Mouse (Mus musculus) forebrain, embryonic 15.5 days (tissue): ENCODE measurements at regions not wholly inside any gene's neighbourhood (a gene's known extent, or its start where the extent isn't known, plus 50 kb on each side); places are given as distances from the start of the nearest gene placed in this dataset.

Experiments used
- ATAC-seq: fragments of 200-750 bp; cut with Nextera tagmentation; replicated peaks from 2 replicates; pipeline ENCODE4 v1.8.0; 2017; ENCODE audit warnings: mild to moderate bottlenecking, moderate TSS enrichment, moderate library complexity
- H3K27ac ChIP-seq: fragments of 300-500 bp; sonication (generic); replicated peaks from 2 replicates; pipeline ENCODE4 v1.5.1; 2015; ENCODE audit warnings: mild to moderate bottlenecking, inconsistent platforms
- H3K27me3 ChIP-seq: fragments of 300-500 bp; sonication (generic); 2 replicates; pipeline ENCODE4 v1.6.1; 2015; ENCODE audit warnings: inconsistent platforms
- H3K36me3 ChIP-seq: fragments of 300-500 bp; sonication (generic); 2 replicates; pipeline ENCODE4 v1.6.1; 2015; ENCODE audit warnings: mild to moderate bottlenecking, inconsistent platforms
- H3K4me1 ChIP-seq: fragments of 300-500 bp; sonication (generic); 2 replicates; pipeline ENCODE4 v1.6.1; 2015; ENCODE audit warnings: inconsistent platforms
- H3K4me2 ChIP-seq: fragments of 300-500 bp; sonication (generic); replicated peaks from 2 replicates; pipeline ENCODE4 v1.6.1; 2015; ENCODE audit warnings: mild to moderate bottlenecking, inconsistent platforms
- H3K4me3 ChIP-seq: fragments of 300-500 bp; sonication (generic); 2 replicates; pipeline ENCODE4 v1.5.1; 2015; ENCODE audit warnings: mild to moderate bottlenecking, inconsistent platforms
- H3K9ac ChIP-seq: fragments of 300-500 bp; sonication (generic); replicated peaks from 2 replicates; pipeline ENCODE4 v1.6.1; 2015; ENCODE audit warnings: mild to moderate bottlenecking, inconsistent platforms
- H3K9me3 ChIP-seq: fragments of 300-500 bp; sonication (generic); 2 replicates; pipeline ENCODE4 v1.6.1; 2016; ENCODE audit warnings: inconsistent platforms
- WGBS: fragments of 180-500 bp; shearing (Covaris S2); methylation state at CpG from one replicate; pipeline ENCODE4 v1.1.7; 2015; ENCODE audit warnings: mixed read lengths; 5-methylcytosine and 5-hydroxymethylcytosine counted together

- H3K36me3 ChIP-seq, result no peaks in the 10 kb centered on the region
- H3K27ac ChIP-seq, result no peak overlapping the region
- H3K4me2 ChIP-seq, result no peak overlapping the region
- peaks cover 15% of the 10 kb centered on the region for H3K4me1 ChIP-seq
- H3K4me3 ChIP-seq, result no peak overlapping the region
- H3K9ac ChIP-seq, result no peak overlapping the region
- H3K9me3 ChIP-seq, result no peaks in the 10 kb centered on the region
- WGBS, result 65% methylated on average over 17 of the region's 17 CpGs
- no peaks in the 10 kb centered on the region for H3K27me3 ChIP-seq
- ATAC-seq, result no peak
Observed at GRCm38 (mm10) chr2:75209790-75210583, 384.4 kb downstream of the Mtx2 start.

GRCm38 (mm10) chr2:75216931-75217330 lies 391.3 kb downstream of the Mtx2 start:
- Histone ChIP-seq H3K4me3 (no peak overlapping the region), H3K4me2 (no peak overlapping the region), H3K27me3 (no peaks in the 10 kb centered on the region), H3K36me3 (no peaks in the 10 kb centered on the region), H3K4me1 (peaks cover 15% of the 10 kb centered on the region), H3K9me3 (no peaks in the 10 kb centered on the region), H3K9ac (no peak overlapping the region), H3K27ac (no peak overlapping the region)
- ATAC-seq, result no peak
- 95% methylated on average over 5 of the region's 5 CpGs for WGBS

GRCm38 (mm10) chr2:75220775-75221359 lies 395.3 kb downstream of the Mtx2 start:
- Histone ChIP-seq H3K4me1 (peaks cover 28% of the 10 kb centered on the region), H3K27me3 (no peaks in the 10 kb centered on the region), H3K27ac (peak overlapping the region; percentile 37), H3K9ac (no peak overlapping the region), H3K4me2 (no peak overlapping the region), H3K4me3 (no peak overlapping the region), H3K9me3 (no peaks in the 10 kb centered on the region), H3K36me3 (no peaks in the 10 kb centered on the region)
- ATAC-seq, result peak; percentile 58; the same call in 1 of the 2 replicates
- WGBS, result 41% methylated on average over 8 of the region's 8 CpGs

GRCm38 (mm10) chr2:75224443-75224842 lies 398.8 kb downstream of the Mtx2 start:
- Histone ChIP-seq H3K27ac (peak overlapping the region; percentile 40; the same call in 1 of the 2 replicates), H3K27me3 (no peaks in the 10 kb centered on the region), H3K4me3 (no peak overlapping the region), H3K9me3 (no peaks in the 10 kb centered on the region), H3K4me1 (peaks cover 28% of the 10 kb centered on the region), H3K4me2 (no peak overlapping the region), H3K36me3 (no peaks in the 10 kb centered on the region), H3K9ac (no peak overlapping the region)
- ATAC-seq, result 0 out of 2 replicates have a peak, but pooled peaks have one; percentile 38
- 35% methylated on average over 5 of the region's 5 CpGs for WGBS

GRCm38 (mm10) chr2:75240976-75241375 lies 415.4 kb downstream of the Mtx2 start:
- WGBS, result 79% methylated on average over 1 of the region's 1 CpGs
- H3K27ac ChIP-seq, result no peak overlapping the region
- no peaks in the 10 kb centered on the region for H3K27me3 ChIP-seq
- no peak overlapping the region for H3K4me2 ChIP-seq
- H3K4me1 ChIP-seq, result peaks cover 20% of the 10 kb centered on the region
- no peak overlapping the region for H3K4me3 ChIP-seq
- H3K9ac ChIP-seq, result no peak overlapping the region
- no peak for ATAC-seq
- no peaks in the 10 kb centered on the region for H3K9me3 ChIP-seq
- H3K36me3 ChIP-seq, result no peaks in the 10 kb centered on the region

GRCm38 (mm10) chr2:75244311-75245033 lies 414.6 kb upstream of the Hnrnpa3 start:
- H3K4me2 ChIP-seq, result no peak overlapping the region

GRCm38 (mm10) chr2:75245256-75245655 lies 413.8 kb upstream of the Hnrnpa3 start:
- H3K4me1 ChIP-seq, result peaks cover 49% of the 10 kb centered on the region
- H3K9me3 ChIP-seq, result no peaks in the 10 kb centered on the region
- no peaks in the 10 kb centered on the region for H3K36me3 ChIP-seq
- 21% methylated on average over 6 of the region's 6 CpGs for WGBS
- no peak overlapping the region for H3K4me2 ChIP-seq
- peak overlapping the region; percentile 87 for H3K27ac ChIP-seq
- no peak overlapping the region for H3K4me3 ChIP-seq
- peak; percentile 36; the same call in 1 of the 2 replicates for ATAC-seq
- no peak overlapping the region for H3K9ac ChIP-seq
- no peaks in the 10 kb centered on the region for H3K27me3 ChIP-seq

More at GRCm38 (mm10) chr2:75244311-75245033, 414.6 kb upstream of the Hnrnpa3 start:
- Histone ChIP-seq H3K36me3 (no peaks in the 10 kb centered on the region), H3K4me1 (peaks cover 49% of the 10 kb centered on the region), H3K9me3 (no peaks in the 10 kb centered on the region), H3K27me3 (no peaks in the 10 kb centered on the region), H3K27ac (peak overlapping the region; percentile 87), H3K4me3 (no peak overlapping the region), H3K9ac (peak overlapping the region; percentile 6; the same call in 1 of the 2 replicates)
- peak; percentile 39; the same call in 1 of the 2 replicates for ATAC-seq
- 30% methylated on average over 17 of the region's 17 CpGs for WGBS

- Histone ChIP-seq H3K4me3 (no peak overlapping the region), H3K9ac (no peak overlapping the region), H3K36me3 (no peaks in the 10 kb centered on the region), H3K4me1 (peaks cover 49% of the 10 kb centered on the region), H3K9me3 (no peaks in the 10 kb centered on the region), H3K27ac (peak overlapping the region; percentile 87), H3K4me2 (peak overlapping the region; percentile 43), H3K27me3 (no peaks in the 10 kb centered on the region)
- WGBS, result 23% methylated on average over 5 of the region's 5 CpGs
- no peak for ATAC-seq
Observed at GRCm38 (mm10) chr2:75245662-75246061, 413.4 kb upstream of the Hnrnpa3 start.

- ATAC-seq, result peak; percentile 91
- 3% methylated on average over 12 of the region's 12 CpGs for WGBS
- H3K27ac ChIP-seq, result peak overlapping the region; percentile 87
- H3K4me2 ChIP-seq, result peak overlapping the region; percentile 43
- no peaks in the 10 kb centered on the region for H3K27me3 ChIP-seq
- H3K9ac ChIP-seq, result 0 out of 2 replicates have a peak overlapping the region, but pooled peaks have one; percentile 13
- H3K4me1 ChIP-seq, result peaks cover 49% of the 10 kb centered on the region
- peak overlapping the region; percentile 17 for H3K4me3 ChIP-seq
- H3K36me3 ChIP-seq, result no peaks in the 10 kb centered on the region
- H3K9me3 ChIP-seq, result no peaks in the 10 kb centered on the region
Observed at GRCm38 (mm10) chr2:75246082-75246743, 412.8 kb upstream of the Hnrnpa3 start.

- H3K27me3 ChIP-seq, result no peaks in the 10 kb centered on the region
- WGBS, result 17% methylated on average over 5 of the region's 5 CpGs
- peak overlapping the region; percentile 51 for H3K27ac ChIP-seq
- H3K36me3 ChIP-seq, result no peaks in the 10 kb centered on the region
- no peak overlapping the region; the same call in 1 of the 2 replicates for H3K4me2 ChIP-seq
- peaks cover 49% of the 10 kb centered on the region for H3K4me1 ChIP-seq
- no peak overlapping the region for H3K9ac ChIP-seq
- no peaks in the 10 kb centered on the region for H3K9me3 ChIP-seq
- no peak for ATAC-seq
- no peak overlapping the region for H3K4me3 ChIP-seq
Observed at GRCm38 (mm10) chr2:75248251-75248650, 410.8 kb upstream of the Hnrnpa3 start.

- Histone ChIP-seq H3K27me3 (no peaks in the 10 kb centered on the region), H3K27ac (no peak overlapping the region), H3K9ac (no peak overlapping the region), H3K9me3 (no peaks in the 10 kb centered on the region), H3K4me2 (no peak overlapping the region), H3K4me1 (peaks cover 33% of the 10 kb centered on the region), H3K36me3 (no peaks in the 10 kb centered on the region), H3K4me3 (no peak overlapping the region)
- ATAC-seq, result no peak
- 94% methylated on average over 1 of the region's 1 CpGs for WGBS
Observed at GRCm38 (mm10) chr2:75250507-75250906, 408.6 kb upstream of the Hnrnpa3 start.
